Mouse (Mus musculus) kidney, postnatal 0 days (tissue): Measurements from ENCODE around the gene Tuft1. TPM values are rescaled to one million over a fixed set of nuclear protein-coding genes. Genes with fewer than 3 reads are reported as not detected.
A peak's percentile ranks its signal among the peaks of the same experiment; 100 is the strongest.
"Not testable (repeated sequence)": the region's sequence is repeated elsewhere in the genome, so short reads cannot be mapped to it uniquely, and the experiment has no call there.

Source experiments
- ATAC-seq: fragments of 200-750 bp; cut with Nextera tagmentation; replicated peaks from 2 replicates; pipeline ENCODE4 v1.8.0; 2017; ENCODE audit warnings: low read depth, moderate number of reproducible peaks, moderate TSS enrichment, moderate library complexity; ENCODE audit not compliant: low FRiP score
- DNase-seq: peaks from one replicate; pipeline ENCODE4 v3.0.0-alpha.2; 2016; ENCODE audit warnings: low spot score
- H3K27ac ChIP-seq: fragments of 300-500 bp; sonication (generic); 2 replicates; pipeline ENCODE4 v1.5.1; 2014; ENCODE audit warnings: mild to moderate bottlenecking
- H3K27me3 ChIP-seq: fragments of 300-500 bp; sonication (generic); 2 replicates; pipeline ENCODE4 v1.6.1; 2014; ENCODE audit warnings: low read length, mixed read lengths; ENCODE audit not compliant: insufficient read depth
- H3K36me3 ChIP-seq: fragments of 300-500 bp; sonication (generic); 2 replicates; pipeline ENCODE4 v1.6.1; 2014; ENCODE audit warnings: low read length, mixed read lengths; ENCODE audit not compliant: insufficient read depth
- H3K4me1 ChIP-seq: fragments of 300-500 bp; sonication (generic); replicated peaks from 2 replicates; pipeline ENCODE4 v1.6.1; 2014; ENCODE audit warnings: antibody characterized with exemption, low read length, mixed read lengths; ENCODE audit not compliant: insufficient read depth
- H3K4me2 ChIP-seq: fragments of 300-500 bp; sonication (generic); 2 replicates; pipeline ENCODE4 v1.6.1; 2014; ENCODE audit warnings: mild to moderate bottlenecking, low read length, moderate library complexity, mixed read lengths
- H3K4me3 ChIP-seq: fragments of 300-500 bp; sonication (generic); replicated peaks from 2 replicates; pipeline ENCODE4 v1.5.1; 2014; ENCODE audit warnings: low read depth, low read length
- H3K9ac ChIP-seq: fragments of 300-500 bp; sonication (generic); 2 replicates; pipeline ENCODE4 v1.6.1; 2014; ENCODE audit warnings: low read depth, low read length
- H3K9me3 ChIP-seq: fragments of 300-500 bp; sonication (generic); replicated peaks from 2 replicates; pipeline ENCODE4 v1.6.1; 2016; ENCODE audit warnings: low read length, inconsistent platforms, mixed read lengths
- CTCF ChIP-seq: IDR thresholded peaks from 2 replicates; pipeline ENCODE4 v1.5.1; 2016; ENCODE audit warnings: antibody characterized with exemption, low read depth, mild to moderate bottlenecking, moderate library complexity
- WGBS: fragments of 180-500 bp; shearing (Covaris S2); extraction: QIAGEN DNeasy Blood & Tissue Kit; methylation state at CpG from one replicate; pipeline ENCODE4 v1.1.7; 2014; 5-methylcytosine and 5-hydroxymethylcytosine counted together
- polyA plus RNA-seq: library from polyadenylated mRNA; unstranded; fragments of >200 nt; fragmentation: Nextera tagmentation; extraction: Ambion mirVana; gene quantifications from 2 replicates; pipeline ENCODE4 v1.2.1, GENCODE M21; 2015

The Tuft1 gene
- polyA plus RNA-seq, 1 experiment from 2014 or later = 9.1 TPM

- not testable (repeated sequence) for H3K36me3 ChIP-seq, H3K4me1 ChIP-seq, H3K27ac ChIP-seq, ATAC-seq, DNase-seq, H3K9me3 ChIP-seq, H3K27me3 ChIP-seq
- H3K9ac ChIP-seq = peak overlapping the region; percentile 56; the same call in 1 of the 2 replicates
- peak overlapping the region; percentile 67 for H3K4me2 ChIP-seq
- H3K4me3 ChIP-seq = peak overlapping the region; percentile 39
- WGBS = 2% methylated on average over 23 of the region's 47 CpGs
Measured at GRCm38 (mm10) chr3:94657852-94658739, 576 bp downstream of the Tuft1 start.

DNA sequence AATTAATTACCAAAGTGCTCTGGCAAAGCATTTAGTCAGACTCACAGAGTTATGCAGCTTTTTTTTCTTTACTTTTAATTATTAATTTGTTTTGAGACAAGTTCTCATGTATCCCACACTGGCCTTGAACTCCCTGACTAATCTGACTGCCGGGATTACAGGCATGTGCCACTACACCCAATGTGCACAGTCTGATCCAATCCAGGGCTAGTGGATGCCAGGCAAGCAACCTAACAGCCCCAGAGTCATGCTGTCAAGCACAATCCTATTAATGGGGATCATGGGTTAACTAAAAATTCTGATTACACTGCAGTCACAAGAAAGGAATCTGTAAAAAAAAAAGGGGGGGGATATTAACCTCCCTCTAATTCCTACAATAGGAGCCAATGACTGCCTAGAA, 4.7 kb downstream of the Tuft1 start:
- not testable (repeated sequence) for H3K36me3 ChIP-seq, H3K27me3 ChIP-seq, H3K9ac ChIP-seq, H3K4me3 ChIP-seq, H3K4me1 ChIP-seq, H3K27ac ChIP-seq, H3K4me2 ChIP-seq, DNase-seq, ATAC-seq, H3K9me3 ChIP-seq
- 65% methylated on average over 1 of the region's 1 CpGs for WGBS

DNA sequence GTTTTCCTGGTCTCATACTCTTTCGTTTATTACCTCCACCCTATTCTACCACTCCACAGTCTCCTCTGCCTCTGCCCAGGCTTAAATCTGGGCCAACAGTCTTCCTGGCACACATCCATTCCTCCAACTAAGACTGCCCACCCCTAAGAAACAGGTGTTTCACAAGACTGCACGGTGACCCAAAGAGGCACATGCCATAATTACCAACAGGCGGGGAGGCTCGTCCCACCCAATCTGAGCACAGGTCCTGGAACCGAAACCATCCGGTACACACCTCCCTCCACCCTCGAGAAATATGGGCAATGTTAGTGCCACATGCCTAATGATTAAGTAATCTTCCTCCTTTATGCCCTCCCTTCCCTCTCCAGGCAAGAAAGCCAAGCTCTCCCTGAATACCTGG, 8.3 kb downstream of the Tuft1 start:
- ATAC-seq (no peak), DNase-seq (no peak)
- Histone ChIP-seq H3K4me1 (peaks cover 7% of the 10 kb centered on the region; the same call in 1 of the 2 replicates), H3K9ac (no peak overlapping the region), H3K36me3 (no peaks in the 10 kb centered on the region), H3K27me3 (no peaks in the 10 kb centered on the region), H3K4me2 (no peak overlapping the region), H3K9me3 (no peaks in the 10 kb centered on the region), H3K4me3 (no peak overlapping the region), H3K27ac (no peak overlapping the region)
- TF ChIP-seq CTCF = no peak
- 63% methylated on average over 7 of the region's 7 CpGs for WGBS

DNA sequence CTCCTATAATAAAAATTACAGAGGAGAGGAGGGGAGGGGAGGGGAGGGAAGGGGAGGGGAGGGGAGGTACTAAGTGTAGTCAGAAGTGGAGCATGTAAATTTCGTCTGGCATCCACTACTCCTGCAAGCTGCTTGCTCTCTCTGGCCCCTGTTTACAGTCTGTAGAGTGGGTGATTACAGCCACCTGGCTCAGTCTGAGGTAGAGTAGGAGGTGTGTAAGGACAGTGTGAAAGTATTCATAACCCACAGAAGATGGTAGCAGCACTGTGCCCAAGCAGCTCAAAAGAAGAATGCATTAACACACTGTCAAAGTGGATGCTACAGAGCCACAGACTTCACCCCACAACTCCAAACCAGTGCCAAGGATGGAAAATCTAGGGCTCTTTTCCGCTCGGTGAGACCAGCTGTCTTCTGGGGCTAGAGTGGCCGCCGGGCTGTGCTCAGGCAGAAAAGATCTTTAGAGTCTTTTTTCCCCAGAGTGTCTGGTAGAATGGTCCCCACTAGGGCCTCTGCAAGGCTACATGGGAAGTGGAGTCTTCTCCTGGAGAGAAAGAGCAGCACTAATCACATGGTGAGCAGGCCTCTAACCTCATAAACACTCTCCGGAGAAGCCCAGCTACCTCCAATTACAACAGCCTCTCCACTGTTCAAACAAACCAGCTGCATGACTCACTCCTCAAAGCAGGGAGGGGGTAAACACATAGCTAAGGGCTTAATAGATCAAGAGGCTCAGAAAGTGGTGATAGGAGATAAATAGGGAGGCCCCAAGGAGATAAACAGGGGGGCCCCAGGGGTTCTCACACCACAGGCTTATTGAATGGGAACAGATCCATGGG, 9.7 kb downstream of the Tuft1 start:
- DNase-seq (peak; percentile 61), ATAC-seq (peak; percentile 71)
- no peaks in the 10 kb centered on the region for H3K36me3 ChIP-seq
- H3K9ac ChIP-seq = no peak overlapping the region
- H3K9me3 ChIP-seq = no peaks in the 10 kb centered on the region
- no peak overlapping the region for H3K4me2 ChIP-seq
- no peaks in the 10 kb centered on the region for H3K27me3 ChIP-seq
- TF ChIP-seq CTCF = no peak
- peaks cover 7% of the 10 kb centered on the region; the same call in 1 of the 2 replicates for H3K4me1 ChIP-seq
- no peak overlapping the region for H3K4me3 ChIP-seq
- H3K27ac ChIP-seq = no peak overlapping the region; the same call in 1 of the 2 replicates
- 32% methylated on average over 6 of the region's 6 CpGs for WGBS

DNA sequence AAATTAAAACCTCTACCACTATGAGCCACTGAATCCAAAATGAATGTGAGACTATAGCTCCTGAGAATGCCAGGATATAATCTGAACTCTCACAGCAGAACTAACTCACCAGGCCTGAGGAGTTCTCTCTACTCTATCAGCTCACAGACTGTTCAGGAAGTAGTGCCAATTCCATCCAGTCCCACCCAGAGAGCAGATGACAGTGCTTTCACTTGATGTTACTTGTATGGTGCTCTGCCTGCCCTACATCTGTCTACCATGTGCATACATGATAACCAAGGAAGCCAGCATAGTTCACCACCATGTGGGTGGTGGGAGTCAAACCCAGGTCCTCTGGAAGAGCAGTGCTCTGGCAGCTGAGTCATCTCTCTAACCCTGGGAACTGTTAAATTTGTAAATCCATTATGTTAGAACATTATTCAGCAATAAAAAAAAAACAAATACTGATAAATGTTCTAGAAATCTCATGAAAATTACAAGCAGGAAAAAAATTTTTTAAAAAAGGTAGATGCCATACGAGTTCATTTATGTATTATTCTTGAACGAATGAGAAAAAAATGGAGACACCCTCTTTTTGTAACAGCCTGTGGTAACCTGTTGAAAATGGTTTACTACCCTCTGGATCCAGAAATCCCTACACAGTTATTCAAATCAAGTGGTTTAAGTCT, 16.0 kb downstream of the Tuft1 start, which contains the start of gene Gm10972:
Gm10972 (plus strand) TSS at position 618 of the 668 bp plus-strand sequence.
- not testable (repeated sequence) for H3K9ac ChIP-seq, H3K36me3 ChIP-seq, DNase-seq, ATAC-seq, H3K9me3 ChIP-seq, H3K27me3 ChIP-seq, H3K4me3 ChIP-seq, H3K4me2 ChIP-seq, H3K4me1 ChIP-seq, H3K27ac ChIP-seq
- 89% methylated on average over 2 of the region's 2 CpGs for WGBS

GRCm38 (mm10) chr3:94629876-94630275, 28.8 kb downstream of the Tuft1 start:
- Histone ChIP-seq H3K4me3 (no peak overlapping the region), H3K9ac (no peak overlapping the region), H3K9me3 (no peaks in the 10 kb centered on the region), H3K27me3 (no peaks in the 10 kb centered on the region), H3K4me1 (no peaks in the 10 kb centered on the region), H3K27ac (no peak overlapping the region), H3K36me3 (no peaks in the 10 kb centered on the region), H3K4me2 (no peak overlapping the region)
- ATAC-seq (no peak), DNase-seq (no peak)
- 71% methylated on average over 3 of the region's 3 CpGs for WGBS
- no peak for TF ChIP-seq CTCF
